Mouse (Mus musculus): ENCODE results near the gene Immp2l.

- TF ChIP-seq POLR2A (IDR thresholded peaks at IDR 0.05; ENCODE audit: extremely low read depth, insufficient read depth, low read length) (no peak), CTCF (IDR thresholded peaks at IDR 0.05; ENCODE audit: low read depth, low read length) (no peak)
These were observed 656.3 kb downstream of the Immp2l start for GRCm38 (mm10) chr12:41680141-41680540.

Measured in liver, adult 2 months (tissue).